Mouse (Mus musculus) liver, adult 2 months (tissue): ENCODE measurements at regions not wholly inside any gene's neighbourhood (a gene's known extent, or its start where the extent isn't known, plus 50 kb on each side); places are given as distances from the start of the nearest gene placed in this dataset.

Experiments used
- CTCF ChIP-seq: fragments of 200-500 bp; IDR thresholded peaks from 2 replicates; pipeline ENCODE4 v1.5.1; 2011; ENCODE audit warnings: low read depth, low read length, control low read depth
- POLR2A ChIP-seq: fragments of 200-500 bp; IDR thresholded peaks from 2 replicates; pipeline ENCODE4 v1.6.1; 2011; ENCODE audit warnings: low read length, control low read depth; ENCODE audit not compliant: insufficient read depth; ENCODE audit errors: extremely low read depth

GRCm38 (mm10) chr4:91164280-91165121 lies 236.1 kb downstream of the Elavl2 start:
- no peak for TF ChIP-seq CTCF
- TF ChIP-seq POLR2A: no peak
